Mouse (Mus musculus): ENCODE measurements at regions not wholly inside any gene's neighbourhood (a gene's known extent, or its start where the extent isn't known, plus 50 kb on each side); places are given as distances from the start of the nearest gene placed in this dataset.

- DNase-seq (ENCODE audit: low spot score): peak; percentile 58
Measured at GRCm38 (mm10) chr1:33271437-33272145, 398.0 kb downstream of the Prim2 start.

DNA sequence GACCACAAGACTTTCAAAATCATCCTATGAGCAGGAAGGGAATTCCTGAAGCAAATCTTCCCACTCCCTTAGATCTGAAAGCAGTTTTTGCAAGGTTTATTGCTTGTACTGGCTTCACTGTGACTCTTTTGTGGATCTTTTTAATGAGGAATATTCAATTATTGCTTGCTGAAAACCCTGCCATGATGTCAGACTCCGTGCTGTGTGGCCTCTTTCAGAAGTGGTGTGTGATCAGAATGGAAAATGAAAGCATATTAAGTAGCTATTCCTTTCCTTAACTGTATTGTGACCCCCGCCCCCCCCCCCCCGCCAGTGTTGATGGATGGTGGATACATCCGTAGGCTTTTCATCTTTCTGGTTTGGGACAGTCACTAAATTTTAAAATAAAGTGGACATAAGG is 400.4 kb downstream of the Prim2 start:
- DNase-seq (ENCODE audit: low spot score): no peak

DNA sequence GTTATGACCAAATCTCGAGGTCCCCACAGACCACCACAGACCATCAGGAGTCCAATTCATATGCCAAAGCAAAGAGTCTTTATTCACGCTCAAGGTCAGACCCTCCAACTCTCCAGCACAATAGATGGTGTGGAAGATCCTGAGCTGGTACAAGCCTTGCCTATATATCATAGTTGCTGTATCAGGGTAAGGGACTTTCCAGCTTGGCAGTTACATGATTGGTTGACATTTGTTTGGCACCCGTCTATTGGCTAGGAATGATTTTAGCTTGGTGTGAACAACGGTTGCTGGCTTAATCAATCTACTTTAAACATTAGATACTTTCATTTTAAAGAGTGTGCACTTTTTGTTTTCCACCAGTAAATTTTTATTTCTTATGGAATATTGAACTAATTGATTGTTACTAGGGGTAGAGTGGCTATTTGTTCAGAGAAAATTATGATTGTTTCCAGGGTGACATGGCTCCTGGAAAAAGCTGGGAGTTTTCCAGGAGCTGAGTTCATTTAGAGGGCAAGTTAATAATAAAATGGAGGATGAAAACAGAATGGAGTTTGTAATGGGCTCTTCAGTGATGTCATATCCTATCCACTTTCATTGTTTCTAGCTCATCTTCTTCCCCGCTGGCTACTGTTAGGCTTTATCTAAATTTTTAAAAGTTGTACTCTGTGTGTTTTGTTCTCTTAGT is 403.7 kb downstream of the Prim2 start:
- no peak for DNase-seq (ENCODE audit: low spot score)

DNA sequence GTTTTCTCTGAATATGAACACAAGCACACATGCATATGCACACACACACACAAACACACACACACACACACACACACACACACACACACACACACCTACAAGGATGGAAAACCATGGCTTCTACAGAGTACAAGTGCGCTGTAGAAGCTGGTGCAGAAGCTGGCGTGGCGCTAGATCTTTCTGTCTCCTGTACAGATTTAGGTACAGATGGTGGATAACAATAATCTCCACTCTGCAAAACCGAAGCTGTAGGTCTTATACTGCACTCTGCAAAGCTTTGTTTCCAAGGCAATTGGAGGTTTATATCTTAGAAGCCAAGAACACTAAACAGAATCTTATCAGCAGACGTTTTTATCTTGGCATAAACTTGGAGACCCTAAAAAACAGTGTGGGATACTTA is 420.1 kb downstream of the Prim2 start:
- peak; percentile 6 for DNase-seq (ENCODE audit: low spot score)

DNA sequence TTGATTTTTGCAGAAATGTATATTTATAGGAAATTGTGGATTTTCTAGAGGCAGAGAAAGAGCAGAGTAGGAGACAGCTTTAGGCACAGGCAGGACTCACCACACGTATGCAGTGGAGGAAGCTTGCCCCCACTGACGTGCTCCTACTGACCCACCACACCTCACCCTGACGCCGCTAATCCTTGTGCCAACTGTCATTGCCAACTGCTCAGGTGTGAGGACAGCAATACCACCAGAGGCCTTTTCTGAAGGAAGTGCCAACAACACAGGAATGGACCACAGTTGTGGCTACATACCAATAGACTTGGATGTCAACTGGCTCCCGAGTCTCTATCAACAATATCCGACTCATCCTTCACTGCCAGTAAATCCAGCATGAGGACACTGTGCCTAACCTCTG is 422.5 kb downstream of the Prim2 start:
- no peak for DNase-seq (ENCODE audit: low spot score)

GRCm38 (mm10) chr1:33245186-33245585 is 424.4 kb downstream of the Prim2 start:
- DNase-seq (ENCODE audit: low spot score): no peak

DNA sequence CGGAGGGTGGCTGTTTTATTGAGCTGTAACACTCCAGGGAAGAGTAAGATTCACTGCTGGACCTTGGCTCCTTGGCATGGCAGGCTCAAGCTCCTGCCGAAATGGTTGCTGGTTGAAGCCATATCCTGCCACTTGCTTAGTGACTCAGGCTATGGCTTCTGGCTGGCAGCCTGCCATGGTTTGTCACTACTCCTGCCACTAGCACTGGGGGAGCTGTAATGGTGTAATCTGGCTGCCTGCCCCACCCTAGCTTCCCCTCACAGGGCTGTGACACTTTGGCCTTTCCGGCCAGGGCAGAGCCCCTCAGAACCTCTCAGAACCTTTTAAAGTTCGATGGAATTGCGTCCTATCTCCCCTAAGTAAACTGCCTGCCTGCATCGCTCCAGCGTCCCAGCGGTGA is 424.9 kb downstream of the Prim2 start:
- no peak for DNase-seq (ENCODE audit: low spot score)

GRCm38 (mm10) chr1:33222997-33223396 is 446.6 kb downstream of the Prim2 start:
- DNase-seq (ENCODE audit: low spot score): no peak

- DNase-seq (ENCODE audit: low spot score): peak; percentile 5
Measured at GRCm38 (mm10) chr1:33214815-33215214, 454.8 kb downstream of the Prim2 start.

DNA sequence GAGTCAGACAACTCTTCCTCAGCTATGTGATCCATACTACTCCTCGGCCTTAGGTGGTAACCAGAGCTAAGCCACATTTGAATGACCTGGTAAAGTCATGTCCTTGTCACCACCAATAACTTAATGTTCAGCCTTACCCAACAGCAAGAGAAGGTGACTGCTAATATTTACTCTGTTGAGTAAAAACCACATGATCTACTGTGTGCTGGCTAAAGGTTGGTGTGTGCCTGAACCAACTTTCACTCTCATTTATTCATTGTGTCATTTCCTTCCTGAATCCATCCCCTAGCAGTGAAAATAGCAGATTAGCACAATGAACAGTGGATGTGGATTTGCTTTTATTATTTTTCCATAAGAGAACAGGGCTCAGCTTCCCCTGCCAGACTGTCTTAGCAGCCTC is 455.2 kb downstream of the Prim2 start:
- DNase-seq (ENCODE audit: low spot score): no peak

DNA sequence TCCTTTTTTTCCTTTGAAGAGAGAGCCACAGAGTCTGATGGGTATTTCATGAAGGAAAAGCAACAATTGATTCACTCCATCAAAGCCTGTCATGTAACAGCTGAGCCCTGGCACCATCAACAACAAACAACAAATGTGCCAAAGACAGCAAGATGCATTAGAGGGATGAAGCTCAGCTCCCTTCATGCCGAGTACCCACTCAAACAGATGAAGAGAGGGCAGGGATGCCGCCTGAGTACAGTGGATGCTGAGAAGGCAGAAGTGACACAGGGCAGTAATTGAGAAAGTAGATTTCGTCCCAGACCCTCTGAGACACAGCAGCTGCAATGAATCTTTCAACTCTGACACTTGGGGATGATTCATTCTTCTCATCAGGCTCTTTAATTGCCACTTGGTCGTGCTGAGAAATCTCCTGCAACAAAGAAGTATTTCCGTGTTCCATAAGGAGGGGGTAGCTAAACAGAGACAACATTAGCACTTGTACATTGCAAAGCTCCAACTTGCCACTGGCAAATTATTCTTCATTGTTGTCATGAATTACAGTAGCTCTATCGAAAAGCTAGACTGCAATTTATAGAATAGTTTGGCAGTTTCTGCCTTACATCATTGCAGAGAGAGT is 467.9 kb downstream of the Prim2 start:
- DNase-seq (ENCODE audit: low spot score): peak; percentile 6

DNA sequence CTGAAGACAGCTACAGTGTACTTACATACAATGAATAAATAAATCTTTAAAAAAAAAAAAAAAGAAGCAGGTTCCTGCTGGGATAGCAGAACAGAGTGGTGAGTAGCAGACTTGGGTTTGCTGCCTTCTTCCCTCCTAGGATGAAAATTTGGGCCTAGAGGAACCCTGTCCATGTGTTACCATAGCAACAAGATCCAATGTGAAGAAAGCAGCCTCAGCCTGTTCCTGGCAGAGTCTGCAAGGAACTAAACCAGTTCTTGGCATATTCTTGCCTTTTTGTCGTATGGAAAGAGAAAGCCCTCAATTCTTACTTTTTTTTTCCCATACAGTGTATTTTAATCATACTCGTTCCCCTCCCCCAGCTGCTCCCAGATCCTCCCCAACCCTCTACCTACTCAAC is 474.5 kb downstream of the Prim2 start:
- DNase-seq (ENCODE audit: low spot score): no peak

DNA sequence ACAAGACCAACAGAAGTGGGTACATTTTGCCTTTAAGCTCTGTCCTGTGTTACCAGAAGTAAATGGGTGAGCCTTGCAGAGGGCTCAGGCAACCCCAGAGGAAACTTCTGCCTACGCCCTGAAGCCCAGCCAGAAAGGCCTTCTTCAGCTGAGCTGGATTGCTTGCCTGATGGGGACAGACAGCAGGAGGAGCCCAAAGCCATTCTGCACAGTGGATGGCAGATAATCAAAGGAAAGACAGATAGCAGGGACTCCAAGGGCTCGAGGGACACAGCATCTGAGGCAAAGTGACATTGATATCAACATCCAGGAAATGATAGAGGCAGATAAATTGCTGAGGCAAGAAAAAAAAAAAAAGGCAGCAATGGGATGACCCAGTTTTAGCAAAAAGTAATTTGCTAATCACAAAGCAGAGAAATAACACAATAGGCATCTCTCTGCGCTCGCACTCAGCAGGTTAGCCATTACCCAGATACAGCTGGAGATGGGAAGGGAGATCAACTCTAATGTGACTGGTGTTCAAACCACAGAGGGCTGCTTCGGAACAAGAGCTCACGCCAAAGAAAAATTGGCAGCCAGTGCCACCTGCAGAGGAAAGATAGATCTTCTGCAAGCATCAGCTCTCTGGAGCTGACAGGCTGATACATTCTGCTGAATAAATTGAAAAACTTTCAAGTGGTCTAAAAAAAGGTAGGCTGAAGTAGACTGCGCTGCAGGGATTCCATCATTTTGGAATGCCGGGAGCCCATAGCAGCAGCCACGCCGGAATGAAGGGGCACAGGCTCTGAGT is 494.8 kb downstream of the Prim2 start:
- peak; percentile 37 for DNase-seq (ENCODE audit: low spot score)

- no peak for DNase-seq (ENCODE audit: low spot score)
Measured at GRCm38 (mm10) chr1:33136991-33137390, 532.6 kb downstream of the Prim2 start.

DNA sequence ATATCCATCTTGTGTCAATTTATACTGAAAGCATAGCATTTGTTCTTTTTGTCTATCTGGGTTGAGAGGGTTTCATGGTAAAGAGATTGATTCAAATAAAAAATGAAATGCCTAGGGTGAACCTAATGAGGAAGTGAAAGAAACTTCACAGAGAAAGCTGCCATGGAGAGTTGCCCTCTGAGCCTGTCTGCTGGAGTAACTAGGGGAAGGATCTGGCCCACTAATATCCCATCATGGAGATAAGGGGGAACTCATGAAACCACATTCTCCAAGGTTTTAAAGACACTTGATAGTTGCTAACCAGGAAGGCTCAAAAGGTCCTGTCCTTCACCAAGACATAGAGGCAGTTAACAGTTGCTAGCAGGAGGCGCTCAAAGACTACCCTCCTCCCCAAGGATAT is 539.2 kb downstream of the Prim2 start:
- no peak for DNase-seq (ENCODE audit: low spot score)

GRCm38 (mm10) chr1:33125062-33125461 is 544.5 kb downstream of the Prim2 start:
- DNase-seq (ENCODE audit: low spot score): no peak

- DNase-seq (ENCODE audit: low spot score): no peak
Measured at GRCm38 (mm10) chr1:33106286-33106685, 559.2 kb upstream of the Gm5415 start.

DNA sequence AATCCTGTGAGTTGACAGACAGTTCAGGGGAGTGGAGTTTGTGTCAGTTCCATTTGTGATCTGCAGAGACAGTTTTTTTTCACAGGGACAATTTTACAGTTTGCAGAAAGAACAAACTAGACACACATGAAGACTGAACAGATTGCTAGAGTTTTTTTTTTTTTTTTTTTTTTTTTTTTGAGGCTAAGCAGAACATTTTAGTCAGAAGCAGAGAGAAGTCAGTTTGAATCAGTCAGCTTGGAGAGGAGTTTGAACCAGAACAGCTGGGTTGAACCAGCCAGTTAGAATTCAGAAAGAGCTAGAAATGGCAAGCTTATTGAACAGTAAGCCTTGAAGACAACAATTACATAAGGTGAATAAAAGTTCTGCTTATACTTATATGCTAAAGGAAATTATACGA is 557.2 kb upstream of the Gm5415 start:
- DNase-seq (ENCODE audit: low spot score): no peak

- no peak for DNase-seq (ENCODE audit: low spot score)
Measured at GRCm38 (mm10) chr1:33098062-33098461, 551.0 kb upstream of the Gm5415 start.

GRCm38 (mm10) chr1:33096851-33097250 is 549.8 kb upstream of the Gm5415 start:
- no peak for DNase-seq (ENCODE audit: low spot score)

DNA sequence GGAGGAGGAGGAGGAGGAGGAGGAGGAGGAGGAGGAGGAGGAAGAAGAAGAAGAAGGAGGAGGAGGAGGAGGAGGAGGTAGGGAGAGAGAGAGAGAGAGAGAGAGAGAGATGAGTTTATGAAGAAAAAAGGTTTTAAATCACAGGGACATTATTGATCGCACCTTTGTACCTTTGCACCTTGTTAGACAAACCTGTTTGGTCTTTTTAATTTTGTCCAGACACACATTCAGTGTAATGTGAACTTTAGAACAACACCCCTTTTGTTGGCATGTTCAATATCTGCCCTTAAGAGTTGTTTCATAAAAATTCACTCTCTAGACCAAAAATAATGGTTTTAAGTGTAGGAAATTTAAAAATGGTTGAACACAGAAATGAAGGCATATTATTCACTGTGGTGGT is 527.5 kb upstream of the Gm5415 start:
- DNase-seq (ENCODE audit: low spot score): no peak

DNA sequence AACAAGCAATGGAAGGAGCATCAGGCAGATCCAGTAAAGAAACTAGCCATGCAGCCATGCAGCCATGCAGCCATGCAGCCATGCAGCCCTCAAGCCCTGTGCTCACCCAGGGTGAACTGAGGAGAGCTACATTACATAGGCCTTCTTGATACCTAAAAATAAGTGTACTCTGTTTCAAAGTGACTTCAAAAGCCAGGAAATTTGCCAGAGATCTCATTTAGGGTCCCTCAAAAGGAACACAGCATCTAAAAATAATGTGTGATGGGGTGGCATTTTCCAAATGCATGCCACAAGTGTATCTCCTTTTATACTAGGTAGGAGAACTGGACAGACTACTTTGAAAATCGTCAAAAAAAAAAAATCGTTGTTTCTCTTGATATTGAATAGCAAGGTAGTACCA is 510.9 kb upstream of the Gm5415 start:
- no peak for DNase-seq (ENCODE audit: low spot score)

GRCm38 (mm10) chr1:33044388-33044787 is 497.3 kb upstream of the Gm5415 start:
- no peak for DNase-seq (ENCODE audit: low spot score)
